In genomic region chr1:172010042-172010824, GRCm38 (mm10) we compare ENCODE assay signal across 40 mouse cellular contexts. TPM values are rescaled to one million over a fixed set of nuclear protein-coding genes. Genes with fewer than 3 reads are reported as not detected.
A peak's percentile ranks its signal among the peaks of the same experiment; 100 is the strongest.
DNase-seq lines count a peak whose midpoint lies in the region; ATAC-seq and TF ChIP-seq lines count a peak whose summit lies in the region.
"Had no signal": no experiment of that assay in that cellular context is flagged by ENCODE, and none has a peak within 500 bp of the region (broad histone marks: within the 10 kb centered on the region; RNA-seq: fewer than 3 reads in every experiment).

No protein-coding gene starts in this region.

- DNase-seq in heart, embryonic 10.5 days (ENCODE audit: low spot score): peak; percentile 58
- DNase-seq in heart, postnatal 14 days: no peak
- no peak for DNase-seq in midbrain, postnatal 0 days (ENCODE audit: low spot score)
- DNase-seq in ES-CJ7 (ENCODE audit: low read depth, low spot score): peak; percentile 42
- DNase-seq: adrenal gland, postnatal 25 days; B cell, adult 2 months; cerebellum, adult 11-12 months; cerebellum, postnatal 10 days; gastrocnemius, postnatal 10 days; heart, postnatal 4 days; kidney, adult 8-10 months; kidney, postnatal 4 days; layer of hippocampus, adult 9-11 months; liver, embryonic 13.5 days; lung, postnatal 4 days; right cerebral cortex, adult 18-20 months; spleen, adult 18-20 months; thymus, adult 2 months had no signal

- no peaks in the 10 kb centered on the region for H3K9me3 ChIP-seq in heart, embryonic 10.5 days
- H3K9me3 ChIP-seq in midbrain, postnatal 0 days (ENCODE audit: low read length): no peaks in the 10 kb centered on the region
- no peaks in the 10 kb centered on the region for H3K9me3 ChIP-seq in midbrain, embryonic 16.5 days (replicated peaks; ENCODE audit: control insufficient read depth, low read length, poor library complexity, severe bottlenecking)
- H3K9me3 ChIP-seq: embryonic facial prominence, embryonic 15.5 days; forebrain, embryonic 15.5 days; hindbrain, embryonic 15.5 days; limb, embryonic 10.5 days; limb, embryonic 15.5 days; liver, embryonic 13.5 days; megakaryocyte, embryonic 14.5 days; midbrain, embryonic 15.5 days; neural tube, embryonic 12.5 days had no signal

- H3K4me2 ChIP-seq in midbrain, postnatal 0 days (ENCODE audit: low read depth, low read length, poor library complexity, severe bottlenecking): no peak overlapping the region
- no peak overlapping the region for H3K4me2 ChIP-seq in midbrain, embryonic 16.5 days (ENCODE audit: low read length)
- H3K4me2 ChIP-seq: embryonic facial prominence, embryonic 15.5 days; forebrain, embryonic 15.5 days; heart, embryonic 11.5 days; hindbrain, embryonic 15.5 days; limb, embryonic 15.5 days; liver, embryonic 13.5 days; midbrain, embryonic 15.5 days; neural tube, embryonic 12.5 days had no signal

- no peak overlapping the region for H3K27ac ChIP-seq in heart, embryonic 10.5 days
- H3K27ac ChIP-seq in midbrain, postnatal 0 days (ENCODE audit: low read depth, low read length): no peak overlapping the region
- H3K27ac ChIP-seq in midbrain, embryonic 16.5 days (ENCODE audit: low read length): no peak overlapping the region
- H3K27ac ChIP-seq: embryonic facial prominence, embryonic 15.5 days; forebrain, embryonic 15.5 days; hindbrain, embryonic 15.5 days; kidney, postnatal 0 days; limb, embryonic 10.5 days; limb, embryonic 15.5 days; liver, embryonic 13.5 days; midbrain, embryonic 15.5 days; neural tube, embryonic 12.5 days had no signal

- H3K4me1 ChIP-seq in heart, embryonic 10.5 days: peaks cover 14% of the 10 kb centered on the region
- peaks cover 6% of the 10 kb centered on the region; the same call in 1 of the 2 replicates for H3K4me1 ChIP-seq in midbrain, postnatal 0 days (ENCODE audit: insufficient read depth, low read length)
- H3K4me1 ChIP-seq in midbrain, embryonic 16.5 days (ENCODE audit: control insufficient read depth, insufficient read depth, low read length): peaks cover 25% of the 10 kb centered on the region
- H3K4me1 ChIP-seq: limb, embryonic 10.5 days; liver, embryonic 13.5 days had no signal

- no peak overlapping the region for H3K4me3 ChIP-seq in heart, embryonic 10.5 days
- no peak overlapping the region for H3K4me3 ChIP-seq in midbrain, postnatal 0 days (ENCODE audit: low read depth, low read length)
- no peak overlapping the region for H3K4me3 ChIP-seq in midbrain, embryonic 16.5 days (ENCODE audit: low read depth, low read length)
- H3K4me3 ChIP-seq: embryonic facial prominence, embryonic 15.5 days; forebrain, embryonic 15.5 days; hindbrain, embryonic 15.5 days; limb, embryonic 10.5 days; limb, embryonic 15.5 days; liver, embryonic 13.5 days; megakaryocyte, embryonic 14.5 days; midbrain, embryonic 15.5 days; myocyte; neural tube, embryonic 12.5 days had no signal

- 90% methylated on average over 20 of the region's 20 CpGs for WGBS in heart, embryonic 10.5 days
- 69% methylated on average over 20 of the region's 20 CpGs for WGBS in midbrain, postnatal 0 days
- WGBS in midbrain, embryonic 16.5 days: 69% methylated on average over 20 of the region's 20 CpGs

- peak; percentile 16; the same call in 1 of the 2 replicates for TF ChIP-seq CTCF in midbrain, postnatal 0 days (IDR thresholded peaks at IDR 0.05)

- H3K36me3 ChIP-seq in heart, embryonic 10.5 days: peaks cover 72% of the 10 kb centered on the region
- peaks cover 66% of the 10 kb centered on the region for H3K36me3 ChIP-seq in midbrain, postnatal 0 days (ENCODE audit: insufficient read depth, low read length)
- H3K36me3 ChIP-seq in midbrain, embryonic 16.5 days (ENCODE audit: control insufficient read depth, insufficient read depth, low read length): peaks cover 53% of the 10 kb centered on the region

- intact Hi-C loops in heart, postnatal 14 days (cut with DNase I): no loop called here

- no peak overlapping the region for H3K9ac ChIP-seq in midbrain, postnatal 0 days (replicated peaks; ENCODE audit: low read length, poor library complexity, severe bottlenecking)
- no peak overlapping the region for H3K9ac ChIP-seq in midbrain, embryonic 16.5 days (ENCODE audit: low read depth, low read length)
- H3K9ac ChIP-seq: embryonic facial prominence, embryonic 15.5 days; forebrain, embryonic 15.5 days; hindbrain, embryonic 15.5 days; limb, embryonic 15.5 days; liver, embryonic 13.5 days; midbrain, embryonic 15.5 days; neural tube, embryonic 12.5 days had no signal

- no peak for ATAC-seq in midbrain, postnatal 0 days (ENCODE audit: low FRiP score)
- no peak for ATAC-seq in midbrain, embryonic 16.5 days
- ATAC-seq in megakaryocyte-erythroid progenitor cell, adult 5-6 weeks (replicated peaks; ENCODE audit: low FRiP score, low TSS enrichment, poor library complexity, severe bottlenecking): no peak
- ATAC-seq: forebrain, embryonic 15.5 days; inflammation-experienced regulatory T-cells, adult 6 months; lung, postnatal 0 days; midbrain, embryonic 15.5 days; Patski had no signal

- no peaks in the 10 kb centered on the region for H3K27me3 ChIP-seq in heart, embryonic 10.5 days (ENCODE audit: insufficient read depth, poor library complexity, severe bottlenecking)
- H3K27me3 ChIP-seq in midbrain, postnatal 0 days (ENCODE audit: insufficient read depth, low read length): no peaks in the 10 kb centered on the region
- no peaks in the 10 kb centered on the region for H3K27me3 ChIP-seq in midbrain, embryonic 16.5 days (ENCODE audit: control insufficient read depth, insufficient read depth, low read depth, low read length)
- H3K27me3 ChIP-seq: embryonic facial prominence, embryonic 15.5 days; forebrain, embryonic 15.5 days; hindbrain, embryonic 15.5 days; limb, embryonic 15.5 days; liver, embryonic 13.5 days; midbrain, embryonic 15.5 days; neural tube, embryonic 12.5 days; Patski had no signal

RNA-seq across cellular contexts. Expression of gene Vangl2, which starts 18.0 kb away (rescaled TPM):
- polyA plus RNA-seq in heart, embryonic 10.5 days (2016; fragmentation: Nextera tagmentation; extraction: Ambion mirVana): 12.8 and 16.0 TPM in 2 replicates
- total RNA-seq in heart, postnatal 14 days (2021): 1 to 10 TPM; 4.3 to 5.9 TPM
- total RNA-seq in midbrain, postnatal 0 days (2014; rRNA removed): 85.8 and 115 TPM in 2 replicates
- polyA plus RNA-seq in midbrain, postnatal 0 days (2015; fragmentation: Nextera tagmentation; extraction: Ambion mirVana): 43.1 and 44.2 TPM in 2 replicates
- 43.7 and 44.0 TPM in 2 replicates for polyA plus RNA-seq in midbrain, embryonic 16.5 days (2015; fragmentation: Nextera tagmentation; extraction: Ambion mirVana)
- total RNA-seq in megakaryocyte-erythroid progenitor cell, adult 5-6 weeks (2014; fragmentation: Nextera tagmentation): 1.6 and 1.9 TPM in 2 replicates
- total RNA-seq in megakaryocyte-erythroid progenitor cell, adult 5-6 weeks (2017): 0.42 and 2.6 TPM in 2 replicates

RNA-seq across cellular contexts. Expression of gene Nhlh1, which starts 47.1 kb away (rescaled TPM):
- 0.09 TPM in 1 of 2 replicates, not detected in the other for polyA plus RNA-seq in heart, embryonic 10.5 days (2016; fragmentation: Nextera tagmentation; extraction: Ambion mirVana)
- total RNA-seq in heart, postnatal 14 days (2021): not detected
- total RNA-seq in midbrain, postnatal 0 days (2014; rRNA removed): 0.38 and 3.6 TPM in 2 replicates
- 0.12 TPM in 1 of 2 replicates, not detected in the other for polyA plus RNA-seq in midbrain, postnatal 0 days (2015; fragmentation: Nextera tagmentation; extraction: Ambion mirVana)
- 0.45 and 1.2 TPM in 2 replicates for polyA plus RNA-seq in midbrain, embryonic 16.5 days (2015; fragmentation: Nextera tagmentation; extraction: Ambion mirVana)
- total RNA-seq in megakaryocyte-erythroid progenitor cell, adult 5-6 weeks (2014; fragmentation: Nextera tagmentation): not detected in 2 replicates
- total RNA-seq in megakaryocyte-erythroid progenitor cell, adult 5-6 weeks (2017): not detected in 2 replicates
- total RNA-seq: adrenal gland, adult 18-20 months; adrenal gland, postnatal 25 days; common myeloid progenitor, adult 5-6 weeks; gastrocnemius, postnatal 10 days; heart, postnatal 4 days; MEL had no signal
- polyA plus RNA-seq: gonadal fat pad, adult 2 months; heart, embryonic 11.5 days; heart, embryonic 16.5 days; inflammation-experienced regulatory T-cells, adult 6 months; kidney, postnatal 0 days; limb, embryonic 10.5 days; liver, embryonic 13.5 days; lung, postnatal 0 days; Patski; stomach, embryonic 16.5 days had no signal

Comparison
In these comparisons a context has a peak if more than half of its experiments do, and no peak if none do; other contexts are left out.
1. DNase-seq: peak in heart, embryonic 10.5 days (single experiment) and ES-CJ7 (single experiment); none in heart, postnatal 14 days (0 of 2) and midbrain, postnatal 0 days (single experiment).
2. RNA of gene Vangl2, which starts 18.0 kb away (total RNA-seq): 85.8 to 115 TPM in midbrain, postnatal 0 days; 4.3 to 5.9 TPM in heart, postnatal 14 days and 0.42 to 2.6 TPM in megakaryocyte-erythroid progenitor cell, adult 5-6 weeks; every median in the first group is over 10 times any median in the second.